Mouse (Mus musculus) Muller cell, postnatal 12 days (primary cell): ENCODE measurements around the gene Gkap1.

Source experiments
- DNase-seq: peaks from one replicate; pipeline ENCODE4 v3.0.0-alpha.2; 2015; ENCODE audit errors: inconsistent ontology term

Gkap1 gene

DNA sequence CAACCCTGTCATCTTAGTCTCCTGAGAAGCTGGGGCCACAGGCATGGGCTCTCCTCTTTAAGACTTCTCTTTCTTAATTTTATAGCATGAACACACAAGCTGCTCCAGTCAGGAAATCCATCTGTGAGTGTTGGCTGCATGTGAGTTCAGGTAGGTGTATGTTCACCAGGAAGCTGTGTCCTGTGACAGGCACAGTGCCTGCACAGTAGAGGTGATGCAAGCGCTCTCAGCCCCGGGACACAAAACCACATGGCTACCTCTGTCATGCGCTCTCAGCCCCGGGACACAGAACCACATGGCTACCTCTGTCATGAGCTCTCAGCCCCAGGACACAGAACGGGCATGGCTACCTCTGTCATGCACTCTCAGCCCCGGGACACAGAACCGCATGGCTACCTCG, 12.0 kb downstream of the Gkap1 start:
- no peak for DNase-seq

DNA sequence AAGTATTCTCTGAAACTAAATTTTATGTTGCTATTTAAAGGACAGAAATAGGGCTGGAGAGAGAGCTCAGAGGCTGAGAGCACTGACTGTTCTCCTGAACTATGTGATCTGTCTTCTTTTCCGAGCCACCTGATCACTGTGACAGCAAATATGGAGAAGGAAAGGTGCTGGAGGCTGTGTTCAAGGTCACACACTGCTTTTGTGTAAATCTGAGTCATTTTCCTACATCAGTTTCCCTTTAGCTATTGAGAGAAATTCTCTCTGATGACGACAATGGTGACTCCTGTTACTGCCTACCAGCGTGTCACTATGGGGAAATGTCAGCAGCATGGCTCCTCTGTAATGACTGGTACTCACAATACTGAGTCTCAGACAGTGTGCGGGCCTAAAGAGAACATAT, 13.8 kb downstream of the Gkap1 start:
- DNase-seq: no peak

DNA sequence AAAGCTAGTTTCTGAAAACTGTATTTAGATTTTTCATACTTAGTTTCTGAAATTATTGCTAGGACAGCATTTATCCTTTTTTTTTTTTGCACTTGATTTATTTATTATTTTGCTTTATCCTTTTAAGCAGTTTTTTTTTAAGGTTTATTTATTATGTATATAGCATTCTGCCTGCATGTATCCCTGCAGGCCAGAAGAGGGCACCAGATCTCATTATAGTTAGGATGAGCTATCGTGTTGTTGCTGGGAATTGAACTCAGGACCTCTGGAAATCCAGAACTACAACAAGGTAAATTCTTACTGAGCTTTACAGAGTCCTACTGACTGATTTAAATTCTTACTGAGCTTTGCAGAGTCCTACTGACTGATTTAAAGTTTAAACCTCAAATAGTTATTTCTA, 22.2 kb downstream of the Gkap1 start:
- no peak for DNase-seq

DNA sequence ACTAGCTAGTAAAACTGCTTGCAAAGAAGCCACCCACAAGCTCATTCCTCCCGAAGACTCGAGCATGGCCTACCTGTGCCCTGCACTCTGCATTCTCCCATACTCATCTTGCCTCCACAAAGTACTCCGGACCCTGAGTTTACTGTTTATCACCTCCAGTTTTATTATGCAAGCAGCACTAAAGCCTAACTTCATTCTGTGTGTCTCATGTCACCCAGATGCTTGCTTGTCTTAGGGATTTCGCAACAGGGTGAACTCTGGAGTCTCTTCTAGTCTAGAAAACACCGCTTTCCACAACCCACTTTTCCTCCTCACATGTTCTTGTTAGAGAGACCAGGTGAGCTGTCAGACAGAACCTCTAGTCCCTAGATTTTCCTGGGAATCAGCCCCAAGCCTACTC, 26.5 kb downstream of the Gkap1 start:
- no peak for DNase-seq

DNA sequence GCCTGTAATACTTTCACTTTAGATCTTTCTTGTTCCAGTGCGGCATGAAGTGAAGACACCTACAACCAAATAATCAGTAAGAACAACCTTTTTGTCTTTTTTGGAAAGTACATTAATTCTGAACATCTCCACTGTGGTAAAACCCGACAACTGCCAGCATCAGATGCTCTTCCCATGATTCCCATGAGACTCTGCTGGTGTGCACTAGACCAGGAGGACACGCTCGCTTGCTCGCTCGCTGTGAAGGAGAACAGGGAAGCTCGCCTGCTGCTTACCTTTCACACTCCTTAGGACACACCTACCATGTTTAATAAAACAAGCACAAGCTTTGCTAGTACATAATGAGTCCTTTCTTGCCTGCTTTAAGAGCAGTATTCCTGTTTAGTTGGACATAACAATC, 39.0 kb downstream of the Gkap1 start:
- no peak for DNase-seq

DNA sequence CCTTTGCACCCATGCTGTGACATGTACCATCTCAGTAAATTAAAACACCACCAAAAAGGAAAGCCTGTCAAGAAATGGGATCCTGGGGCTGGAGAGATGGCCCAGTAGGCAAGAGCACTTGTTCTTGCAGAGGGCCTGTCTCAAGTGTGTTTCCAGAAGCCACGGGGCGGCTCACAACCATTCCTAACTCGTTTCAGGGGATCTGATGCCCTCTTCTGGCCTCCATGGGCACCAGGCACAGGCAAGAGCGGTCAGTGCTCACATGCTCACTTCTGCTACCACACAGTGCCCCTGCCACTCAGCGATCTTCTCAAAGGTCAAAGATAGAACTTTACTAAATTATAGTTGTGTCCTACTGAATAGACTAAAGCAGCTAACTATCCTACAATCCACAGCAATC, 42.9 kb downstream of the Gkap1 start:
- DNase-seq: peak; percentile 17

DNA sequence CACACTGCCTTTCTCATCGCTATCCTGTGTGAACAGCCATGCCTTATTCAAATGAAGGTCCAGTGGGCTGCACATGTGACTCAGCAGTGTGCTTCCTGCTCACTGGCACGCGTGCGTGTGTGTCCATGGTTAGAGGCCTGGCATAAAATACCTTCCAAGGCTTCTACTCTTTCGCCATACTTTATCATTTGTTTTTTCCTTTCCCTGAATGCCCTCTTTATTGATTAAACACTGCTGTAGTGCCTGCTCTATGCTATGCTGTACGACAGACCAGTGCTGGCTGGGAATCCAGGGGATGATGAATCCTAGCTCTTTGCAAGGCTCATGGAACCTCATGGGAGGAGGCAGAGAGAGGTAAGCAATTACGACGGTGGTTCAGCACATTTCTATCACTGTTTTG, 43.4 kb downstream of the Gkap1 start:
- no peak for DNase-seq

DNA sequence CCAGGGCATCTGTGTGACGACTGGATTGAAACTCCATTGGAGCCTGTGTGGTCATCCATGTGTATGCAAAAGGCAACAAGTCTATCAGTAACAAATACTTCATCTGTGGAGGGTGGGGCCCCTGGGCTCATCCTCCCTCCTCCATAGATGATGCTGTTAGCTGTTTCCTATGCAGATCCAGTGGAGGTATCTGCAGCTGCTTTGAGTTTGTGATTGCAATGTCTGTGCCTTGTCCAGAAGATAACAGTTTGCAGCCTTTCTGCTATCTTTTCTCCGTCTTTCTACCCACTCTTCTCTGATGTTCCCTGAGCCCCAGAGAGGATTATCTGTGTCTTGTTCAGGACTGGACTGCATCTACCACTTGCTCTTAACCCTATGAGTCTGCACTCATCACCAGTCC, 46.9 kb downstream of the Gkap1 start:
- no peak for DNase-seq

DNA sequence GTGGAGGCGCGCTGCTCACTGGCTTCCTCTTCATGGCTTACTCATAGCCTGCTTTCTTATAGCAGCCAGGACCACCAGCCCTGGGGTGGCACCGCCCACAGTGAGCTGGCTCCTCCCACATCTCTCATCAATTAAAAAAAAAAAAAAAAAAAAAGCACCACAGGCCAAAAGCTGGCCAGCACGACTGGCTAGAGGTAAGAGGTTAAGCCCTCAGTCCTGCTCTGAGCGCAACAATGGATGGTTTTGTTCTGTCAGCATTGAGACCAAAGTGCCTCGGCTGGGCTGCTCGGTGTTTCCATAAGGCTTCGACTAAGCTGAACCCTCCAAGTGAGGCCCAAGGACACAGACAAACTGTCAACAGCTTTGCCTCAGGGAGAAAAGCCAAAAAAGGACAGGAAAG, 49.8 kb downstream of the Gkap1 start:
- no peak for DNase-seq

DNA sequence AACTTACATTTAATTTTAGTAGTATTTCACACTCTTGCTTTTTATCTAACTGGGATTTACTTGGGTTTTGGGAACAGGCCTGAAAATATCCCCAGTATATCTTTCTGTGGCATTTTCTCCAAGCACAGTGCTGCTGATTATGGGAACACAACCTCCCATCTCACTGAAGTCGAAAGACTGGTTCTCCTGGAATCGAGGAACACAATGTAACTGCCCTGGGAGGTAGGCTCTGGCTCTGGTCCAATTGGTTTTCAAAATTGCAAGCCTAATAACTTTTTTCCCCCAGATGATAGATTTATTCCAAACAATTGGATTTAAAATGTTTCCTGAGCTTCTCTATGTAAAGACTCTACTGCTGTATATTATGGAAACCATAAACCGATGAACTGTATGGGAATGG, 55.3 kb downstream of the Gkap1 start:
- no peak for DNase-seq

DNA sequence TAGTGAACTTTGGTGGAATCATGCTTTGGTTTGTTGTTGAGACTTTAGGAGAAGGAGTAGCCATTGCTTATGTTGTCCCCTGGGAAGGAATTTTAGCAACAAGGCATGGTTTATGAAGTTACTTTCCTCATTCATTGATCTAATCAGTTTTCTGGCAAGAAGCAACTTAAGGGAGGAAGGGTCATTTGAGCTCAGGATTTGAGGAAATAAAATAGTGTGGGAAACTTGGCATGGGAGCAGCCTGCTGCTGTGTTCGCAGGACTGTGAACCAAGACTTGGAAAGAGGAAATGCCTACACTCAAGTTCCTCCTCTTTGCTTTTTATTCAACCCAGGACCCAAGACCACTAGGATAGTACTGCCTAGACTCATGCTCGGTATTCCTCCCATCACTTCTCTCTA, 58.0 kb downstream of the Gkap1 start:
- no peak for DNase-seq

DNA sequence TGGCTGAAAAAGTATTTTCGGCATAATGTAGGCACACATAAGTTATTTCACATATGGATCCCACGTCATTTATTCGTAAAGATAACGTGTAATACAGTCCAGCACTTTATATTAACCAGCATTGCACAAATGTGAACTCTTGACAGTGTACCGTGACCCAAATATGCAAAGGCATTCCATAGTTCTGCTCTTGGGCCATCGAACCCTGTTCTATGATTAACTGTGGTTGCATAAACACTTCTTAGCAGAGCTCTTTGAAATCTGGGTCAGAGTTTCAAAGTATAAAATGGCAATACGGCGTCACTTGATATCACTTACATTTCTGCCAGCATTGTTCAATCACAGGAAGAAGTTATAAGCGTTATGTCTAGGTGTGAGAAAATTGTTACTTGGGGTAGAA, 59.1 kb downstream of the Gkap1 start:
- DNase-seq: peak; percentile 25

DNA sequence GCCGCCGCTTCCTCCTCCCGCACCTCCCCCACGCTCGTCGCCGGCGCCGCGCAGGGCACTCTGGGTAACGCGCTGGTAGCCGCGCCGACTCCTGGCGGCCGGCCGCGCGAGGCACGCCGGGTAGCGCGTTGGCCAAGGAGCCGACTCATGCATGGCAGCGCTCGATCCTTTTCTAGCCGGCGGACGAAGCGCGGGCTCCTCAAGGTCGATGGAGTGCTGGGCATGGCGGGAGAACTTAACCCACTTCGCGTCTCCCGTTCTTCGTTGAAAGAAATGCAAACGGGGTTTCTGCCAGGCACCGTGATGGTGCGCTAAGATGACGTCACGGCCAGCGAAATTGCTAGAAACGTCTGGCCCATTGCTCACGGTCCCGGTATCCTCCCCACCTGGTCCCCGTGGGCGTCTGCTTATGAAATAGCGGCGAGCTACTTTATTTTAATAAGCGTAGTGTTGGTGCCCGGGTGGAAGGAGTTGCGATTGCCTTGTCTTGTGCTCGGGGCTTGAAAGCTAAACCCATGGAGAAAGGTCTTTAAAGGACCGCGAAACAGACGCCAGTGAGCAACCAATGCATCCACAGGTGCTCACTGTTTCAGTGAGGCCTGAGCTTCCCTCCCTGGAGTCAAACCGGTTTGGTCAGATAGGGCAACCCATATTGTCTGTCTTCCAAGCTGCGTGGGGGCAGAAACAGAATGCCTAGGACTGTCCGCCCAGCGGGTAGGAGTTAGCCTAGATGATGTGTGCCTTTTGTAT, 59.7 kb downstream of the Gkap1 start, which contains the start of gene Ubqln1:
Gene Ubqln1, minus strand, starts transcription at position 62 of the 750 bp plus-strand sequence.
- peak; percentile 91 for DNase-seq

DNA sequence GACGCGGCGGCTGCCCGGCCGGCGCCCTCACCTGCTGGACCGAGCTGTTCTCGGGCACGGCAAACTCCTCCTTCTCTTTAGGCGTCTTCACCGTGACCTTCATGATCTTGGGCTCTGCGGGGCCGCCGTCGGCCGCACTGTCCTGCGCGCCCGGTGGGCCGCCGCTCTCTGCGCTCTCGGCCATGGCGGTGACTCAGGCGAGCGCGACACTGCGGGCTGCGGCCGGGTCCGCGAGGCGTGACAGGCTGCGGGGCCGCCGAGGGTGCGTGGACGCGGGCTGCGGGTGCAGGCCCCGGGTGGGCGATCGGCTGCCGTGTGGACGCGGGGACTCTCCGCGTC, 60.3 kb downstream of the Gkap1 start:
- no peak for DNase-seq

DNA sequence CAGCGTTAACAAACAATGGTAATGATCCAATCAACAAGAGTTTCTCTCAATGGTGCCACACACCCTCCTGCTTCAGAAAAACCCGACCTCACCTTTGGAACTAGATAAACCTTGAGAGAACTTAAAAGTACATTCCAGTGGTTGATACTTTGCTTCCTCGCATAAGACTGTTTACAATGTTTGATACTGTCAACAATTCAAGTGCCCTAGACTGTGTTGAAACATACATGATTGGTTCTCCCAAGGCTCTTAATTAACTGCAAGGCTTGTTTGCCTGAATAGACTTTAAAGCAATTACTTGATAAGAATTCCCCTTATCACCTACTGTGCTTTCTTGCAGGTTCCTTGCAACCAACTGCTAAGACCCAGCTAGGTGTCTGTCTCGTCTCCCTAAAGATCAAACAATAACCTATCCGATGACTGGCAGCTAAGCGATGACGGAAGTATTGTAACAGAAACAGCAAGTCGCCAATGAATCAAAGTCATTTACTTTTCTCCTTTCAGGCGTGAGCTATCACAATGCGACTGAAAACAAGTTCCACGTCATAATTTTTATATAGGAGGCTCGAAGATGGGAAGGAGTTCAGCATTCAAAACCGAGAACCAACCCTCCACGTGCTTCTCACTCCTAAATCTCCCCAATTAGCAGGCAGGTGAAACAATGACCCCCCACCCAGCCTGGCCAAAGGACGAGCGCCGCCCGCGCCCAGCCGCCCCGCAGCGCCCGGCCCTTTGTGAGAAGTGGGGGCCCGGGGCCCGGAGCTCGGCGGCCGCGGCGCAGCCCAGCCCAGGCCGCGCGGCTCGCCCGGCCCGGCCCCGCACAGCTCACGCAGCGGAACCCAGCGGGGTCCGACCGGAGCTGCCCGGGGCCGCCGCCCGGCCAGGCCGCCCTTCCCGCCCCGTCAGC, 60.9 kb downstream of the Gkap1 start:
- DNase-seq: peak; percentile 41

DNA sequence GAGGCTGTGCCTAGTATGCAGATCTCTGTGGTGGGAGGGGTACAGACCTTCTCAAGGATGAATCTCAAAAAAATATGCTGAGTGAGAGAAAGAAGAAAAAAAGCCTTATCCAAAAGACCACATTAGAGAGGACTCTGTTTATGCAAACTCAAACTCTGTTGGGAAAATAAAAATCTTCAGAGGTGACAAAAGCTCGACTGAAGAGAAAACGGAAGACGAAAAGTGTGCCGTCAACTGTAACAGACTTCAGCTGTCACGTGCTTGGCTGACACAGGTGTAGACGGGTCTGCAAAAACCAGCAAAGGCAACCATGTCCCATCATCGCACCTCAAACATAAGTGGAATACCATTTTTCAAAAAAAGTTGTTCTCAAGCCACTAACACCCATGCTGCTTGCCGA, 61.7 kb downstream of the Gkap1 start:
- no peak for DNase-seq

DNA sequence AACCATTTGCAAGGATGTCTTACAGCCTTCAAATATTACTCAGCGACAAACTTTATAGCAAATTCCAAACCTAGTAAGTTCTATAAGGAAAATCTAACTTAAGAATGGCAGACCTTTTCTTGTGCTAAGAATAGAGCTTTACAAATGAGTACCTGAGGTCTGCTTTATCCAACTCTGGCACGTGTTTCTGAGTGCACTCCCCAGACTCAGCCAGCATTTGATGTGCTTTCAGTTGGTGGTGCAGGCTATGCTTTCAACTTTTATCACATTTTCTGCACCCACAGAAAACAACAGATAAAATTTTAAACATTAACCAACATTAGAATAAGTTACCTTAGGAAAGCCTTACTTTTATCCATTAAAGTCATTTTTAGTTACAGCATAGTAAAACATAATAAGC, 63.0 kb downstream of the Gkap1 start:
- no peak for DNase-seq

DNA sequence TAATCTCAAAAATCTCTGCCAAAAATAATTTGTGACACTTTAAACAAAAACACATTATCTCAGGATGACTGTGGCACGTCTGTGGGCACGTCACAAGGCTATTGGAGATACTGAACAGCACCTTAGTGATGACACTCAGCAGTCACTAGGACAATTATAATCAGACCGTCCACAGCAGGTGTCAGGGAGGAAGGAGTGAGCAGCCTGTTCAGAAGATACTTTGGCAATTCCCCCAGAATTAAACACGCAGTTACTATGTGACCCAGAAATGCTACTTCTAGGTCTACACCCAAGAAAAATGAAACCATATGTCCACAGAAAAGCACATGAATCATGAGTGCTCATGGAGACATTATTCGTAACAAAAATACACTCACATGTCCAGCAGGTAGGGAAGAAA, 65.1 kb downstream of the Gkap1 start:
- DNase-seq: no peak

DNA sequence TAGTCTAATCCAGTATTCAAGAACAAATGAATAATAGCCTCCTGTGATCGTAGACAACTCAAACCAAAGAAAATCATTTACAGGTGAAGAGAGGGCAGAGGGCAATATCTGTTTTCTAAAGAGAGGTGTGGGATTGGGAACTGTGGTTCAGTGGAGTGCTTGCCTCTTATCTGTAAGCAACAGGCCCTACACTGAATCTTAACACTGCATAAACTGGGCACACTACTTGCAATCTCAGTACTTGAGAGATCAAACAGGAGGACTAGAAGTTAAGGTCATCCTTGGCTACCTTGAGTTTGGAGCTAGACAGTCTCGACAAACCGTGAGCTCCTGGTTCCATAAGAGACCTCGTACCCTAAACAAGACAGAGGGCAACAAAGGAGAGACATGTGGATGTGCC, 69.4 kb downstream of the Gkap1 start:
- no peak for DNase-seq

DNA sequence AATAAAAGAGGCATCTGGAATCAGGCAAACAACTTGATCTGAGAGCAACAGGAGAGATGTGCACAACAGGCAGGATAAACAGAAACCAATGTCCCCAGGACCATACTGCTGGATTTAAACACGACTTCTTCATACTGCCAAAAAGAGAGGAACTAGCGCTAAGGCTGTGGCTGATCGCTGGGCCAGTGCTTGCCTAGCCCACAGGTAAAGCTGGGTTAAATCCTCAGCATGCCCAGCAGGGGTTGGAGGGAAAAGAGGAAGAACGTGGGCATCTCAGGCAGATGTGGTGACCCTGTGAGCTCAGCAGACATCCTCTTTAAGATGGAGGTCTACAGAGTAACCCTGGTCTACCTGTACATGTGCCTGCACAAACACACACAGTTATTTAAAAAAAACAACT, 70.5 kb downstream of the Gkap1 start:
- DNase-seq: no peak

DNA sequence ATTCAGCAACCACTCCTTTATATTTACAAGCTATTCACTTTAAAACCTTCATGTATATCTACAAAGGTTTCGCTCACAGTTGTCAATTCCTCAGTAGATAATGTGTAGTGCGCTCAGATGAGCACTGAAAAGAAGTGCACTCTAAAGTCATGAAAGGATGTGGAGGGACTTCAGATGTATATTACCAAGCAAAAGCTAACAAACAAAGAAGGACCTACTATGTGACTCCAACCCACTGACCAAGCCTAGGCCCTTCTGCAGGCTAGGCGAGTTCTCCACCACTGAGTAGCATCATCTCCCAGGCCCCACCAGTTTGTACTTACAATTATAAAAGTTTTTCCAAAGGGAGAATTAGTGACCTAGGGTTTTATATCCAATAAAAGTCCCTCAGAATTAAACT, 71.3 kb downstream of the Gkap1 start:
- no peak for DNase-seq

DNA sequence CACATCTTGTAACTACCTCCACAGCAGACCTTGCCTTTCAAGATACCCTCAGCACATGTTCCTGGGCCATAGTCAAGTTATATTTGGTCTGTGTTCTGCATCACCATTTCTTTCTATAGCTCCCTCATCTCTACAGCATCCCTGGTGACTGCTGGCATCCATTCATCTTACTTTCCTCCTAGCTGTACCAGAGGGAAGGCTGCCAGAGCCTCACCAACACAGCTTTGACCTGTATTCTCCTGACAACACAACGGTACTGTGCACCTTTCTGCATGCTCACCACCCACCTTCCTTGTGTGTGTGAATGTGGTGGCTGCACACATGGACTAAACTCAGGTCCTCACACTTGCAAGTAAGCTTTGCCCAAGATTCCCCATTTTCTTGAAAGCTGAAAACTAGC, 72.6 kb downstream of the Gkap1 start:
- no peak for DNase-seq

DNA sequence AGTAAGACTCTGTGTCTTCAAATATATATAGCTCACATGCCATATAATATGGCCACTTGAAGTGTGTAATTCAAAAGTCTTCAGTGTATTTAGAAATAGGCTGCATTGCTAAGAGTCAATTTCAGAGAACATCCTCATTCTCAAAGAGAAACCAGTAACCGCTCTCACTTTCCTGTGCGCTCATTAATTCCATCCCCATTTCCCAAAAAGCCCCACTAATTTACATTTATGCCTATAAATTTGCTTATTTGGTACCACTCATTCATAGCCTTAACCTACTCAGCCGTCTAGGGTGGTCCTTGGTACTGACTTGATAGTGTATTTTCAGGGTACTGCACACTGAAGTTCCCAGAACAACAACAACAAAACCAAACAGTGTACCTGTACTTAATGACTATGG, 73.6 kb downstream of the Gkap1 start:
- DNase-seq: no peak
